17 mouse cellular contexts compared by ENCODE assay signal in genomic region chr5:97290166-97290681, GRCm38 (mm10).
DNase-seq lines count a peak whose midpoint lies in the region; ATAC-seq and TF ChIP-seq lines count a peak whose summit lies in the region.
"Had no signal": no experiment of that assay in that cellular context is flagged by ENCODE, and none has a peak within 500 bp of the region (broad histone marks: within the 10 kb centered on the region; RNA-seq: fewer than 3 reads in every experiment).

No protein-coding gene starts in this region.

- ATAC-seq in forebrain, embryonic 12.5 days (ENCODE audit: low FRiP score): peak; percentile 82
- peak; percentile 14; the same call in 1 of the 2 replicates for ATAC-seq in forebrain, postnatal 0 days
- peak; percentile 61; the same call in 1 of the 2 replicates for ATAC-seq in neural tube, embryonic 13.5 days (ENCODE audit: low read depth)
- ATAC-seq: inflammation-experienced regulatory T-cells, adult 6 months had no signal

- H3K4me3 ChIP-seq in layer of hippocampus, adult 2 months: no peak overlapping the region
- no peak overlapping the region for H3K4me3 ChIP-seq in forebrain, embryonic 12.5 days (replicated peaks)
- H3K4me3 ChIP-seq in forebrain, postnatal 0 days (ENCODE audit: low read depth, low read length): no peak overlapping the region
- H3K4me3 ChIP-seq in neural tube, embryonic 13.5 days: no peak overlapping the region
- H3K4me3 ChIP-seq: heart, embryonic 15.5 days; limb, embryonic 13.5 days had no signal

- no peaks in the 10 kb centered on the region for H3K27me3 ChIP-seq in forebrain, embryonic 12.5 days
- no peaks in the 10 kb centered on the region for H3K27me3 ChIP-seq in forebrain, postnatal 0 days (ENCODE audit: insufficient read depth, low read length)
- no peaks in the 10 kb centered on the region; the same call in 1 of the 2 replicates for H3K27me3 ChIP-seq in neural tube, embryonic 13.5 days
- H3K27me3 ChIP-seq: heart, embryonic 15.5 days; limb, embryonic 13.5 days had no signal

- H3K4me1 ChIP-seq in forebrain, embryonic 12.5 days: peaks cover 15% of the 10 kb centered on the region
- H3K4me1 ChIP-seq in forebrain, postnatal 0 days (ENCODE audit: insufficient read depth): peaks cover 4% of the 10 kb centered on the region; the same call in 1 of the 2 replicates
- peaks cover 15% of the 10 kb centered on the region for H3K4me1 ChIP-seq in neural tube, embryonic 13.5 days (replicated peaks)
- H3K4me1 ChIP-seq: heart, embryonic 15.5 days had no signal

- no peak for TF ChIP-seq CTCF in layer of hippocampus, adult 2 months (conservative IDR thresholded peaks at IDR 0.05)
- TF ChIP-seq CTCF in forebrain, postnatal 0 days (IDR thresholded peaks at IDR 0.05; ENCODE audit: low read depth): no peak

- no peak overlapping the region for H3K9ac ChIP-seq in forebrain, embryonic 12.5 days
- H3K9ac ChIP-seq in forebrain, postnatal 0 days: no peak overlapping the region
- no peak overlapping the region for H3K9ac ChIP-seq in neural tube, embryonic 13.5 days
- H3K9ac ChIP-seq: heart, embryonic 15.5 days; limb, embryonic 13.5 days; liver, embryonic 14.5 days had no signal

- H3K36me3 ChIP-seq in forebrain, embryonic 12.5 days (replicated peaks): no peaks in the 10 kb centered on the region
- H3K36me3 ChIP-seq in forebrain, postnatal 0 days (ENCODE audit: insufficient read depth): no peaks in the 10 kb centered on the region
- no peaks in the 10 kb centered on the region for H3K36me3 ChIP-seq in neural tube, embryonic 13.5 days
- H3K36me3 ChIP-seq: heart, embryonic 15.5 days; limb, embryonic 13.5 days had no signal

- H3K27ac ChIP-seq in layer of hippocampus, adult 2 months: peak overlapping the region; percentile 77
- peak overlapping the region; percentile 9; the same call in 1 of the 2 replicates for H3K27ac ChIP-seq in forebrain, embryonic 12.5 days
- H3K27ac ChIP-seq in forebrain, postnatal 0 days (ENCODE audit: low read depth, low read length): peak overlapping the region; percentile 50
- no peak overlapping the region for H3K27ac ChIP-seq in neural tube, embryonic 13.5 days (replicated peaks)
- H3K27ac ChIP-seq: heart, embryonic 15.5 days; limb, embryonic 13.5 days; liver, embryonic 14.5 days; macrophage had no signal

- 8% methylated on average over 2 of the region's 2 CpGs for WGBS in forebrain, embryonic 12.5 days
- WGBS in forebrain, postnatal 0 days: 11% methylated on average over 2 of the region's 2 CpGs
- 25% methylated on average over 2 of the region's 2 CpGs for WGBS in neural tube, embryonic 13.5 days

- intact Hi-C loops in heart, postnatal 14 days (cut with DNase I): no loop called here

- DNase-seq in layer of hippocampus, adult 2 months (ENCODE audit: low spot score in 2 of 2): no peak
- no peak for DNase-seq in layer of hippocampus, adult 11-12 months (ENCODE audit: low spot score)
- DNase-seq in forebrain, postnatal 0 days: no peak
- DNase-seq in heart, postnatal 14 days: no peak
- no peak for DNase-seq in adrenal gland, postnatal 14 days
- DNase-seq in adrenal gland, adult 2 months: no peak
- DNase-seq: cerebellum, adult 8-10 months; gastrocnemius, postnatal 10 days; kidney, postnatal 4 days; thymus, postnatal 14 days had no signal

- no peaks in the 10 kb centered on the region for H3K9me3 ChIP-seq in forebrain, embryonic 12.5 days
- no peaks in the 10 kb centered on the region for H3K9me3 ChIP-seq in forebrain, postnatal 0 days (ENCODE audit: low read length)
- H3K9me3 ChIP-seq in neural tube, embryonic 13.5 days: no peaks in the 10 kb centered on the region
- H3K9me3 ChIP-seq: heart, embryonic 15.5 days; limb, embryonic 13.5 days had no signal

- no peak overlapping the region for H3K4me2 ChIP-seq in forebrain, embryonic 12.5 days
- H3K4me2 ChIP-seq in forebrain, postnatal 0 days (ENCODE audit: low read depth): no peak overlapping the region
- no peak overlapping the region for H3K4me2 ChIP-seq in neural tube, embryonic 13.5 days
- H3K4me2 ChIP-seq: heart, embryonic 15.5 days; limb, embryonic 13.5 days had no signal

Comparison
In these comparisons a context has a peak if more than half of its experiments do, and no peak if none do; other contexts are left out.
1. ATAC-seq: peak in every context shown above with its lines; median percentile 82 in forebrain, embryonic 12.5 days; 61 in neural tube, embryonic 13.5 days; 14 in forebrain, postnatal 0 days.